Mouse (Mus musculus) CH12.LX (cell line): Measurements from ENCODE around the gene Chmp4b. TPM values are rescaled to one million over a fixed set of nuclear protein-coding genes. Genes with fewer than 3 reads are reported as not detected.

Source experiments
- DNase-seq: peaks from one replicate; pipeline ENCODE4 v3.0.0-alpha.2; 2013; ENCODE audit errors: extremely low read depth
- H3K27ac ChIP-seq: 2 replicates; pipeline ENCODE4 v1.5.1; 2012; ENCODE audit warnings: low read depth, mild to moderate bottlenecking, control low read depth, moderate library complexity; ENCODE audit not compliant: insufficient read depth
- H3K27me3 ChIP-seq: replicated peaks from 2 replicates; pipeline ENCODE3; 2012; ENCODE audit warnings: inconsistent platforms
- H3K36me3 ChIP-seq, 2 experiments: replicated peaks in 1 of 2; 2 replicates each; pipeline versions ENCODE3 to v1.6.1; 2012; ENCODE audit warnings: inconsistent platforms in 1 of 2, low read length in 1 of 2, mild to moderate bottlenecking in 1 of 2, mixed read lengths in 1 of 2, moderate library complexity in 1 of 2; ENCODE audit not compliant: control insufficient read depth in 1 of 2, insufficient read depth in 1 of 2
- H3K4me1 ChIP-seq, 2 experiments: 2 replicates each; pipeline ENCODE4 v1.6.1; 2012; ENCODE audit warnings: inconsistent platforms in 1 of 2, moderate library complexity in 1 of 2; ENCODE audit not compliant: insufficient read depth in 2 of 2, control insufficient read depth in 1 of 2
- H3K4me2 ChIP-seq: 2 replicates; pipeline ENCODE4 v1.6.1; 2012; ENCODE audit warnings: low read depth, mild to moderate bottlenecking, control low read depth; ENCODE audit not compliant: poor library complexity, insufficient read depth, severe bottlenecking
- H3K4me3 ChIP-seq, 3 experiments: fragments of 150-350 bp in 1 of 3; sonication (generic) in 1 of 3; replicated peaks in 1 of 3; 2 replicates each; pipeline versions ENCODE3 to v1.5.1; 2011 to 2012; ENCODE audit warnings: low read depth in 2 of 3, low read length in 2 of 3, mild to moderate bottlenecking in 2 of 3, moderate library complexity in 2 of 3, control low read depth in 1 of 3, improper control_type of control experiment in 1 of 3, inconsistent platforms in 1 of 3, mixed read lengths in 1 of 3; ENCODE audit not compliant: poor library complexity in 1 of 3
- H3K79me2 ChIP-seq: replicated peaks from 2 replicates; pipeline ENCODE4 v1.6.1; 2012; ENCODE audit warnings: mild to moderate bottlenecking, moderate library complexity; ENCODE audit not compliant: control insufficient read depth, poor library complexity, insufficient read depth, severe bottlenecking; ENCODE audit errors: extremely low read depth
- H3K9ac ChIP-seq: 2 replicates; pipeline ENCODE4 v1.6.1; 2012; ENCODE audit warnings: low read depth, mild to moderate bottlenecking, control low read depth, moderate library complexity; ENCODE audit not compliant: insufficient read depth
- H3K9me3 ChIP-seq: replicated peaks from 2 replicates; pipeline ENCODE3; 2012; ENCODE audit warnings: low read length, inconsistent platforms, mixed read lengths
- BHLHE40 ChIP-seq: IDR thresholded peaks from 2 replicates; pipeline ENCODE4 v1.6.1; 2011; ENCODE audit warnings: mild to moderate bottlenecking, low read depth, low read length, improper control_type of control experiment
- CHD1 ChIP-seq: IDR thresholded peaks from 2 replicates; pipeline ENCODE4 v1.6.1; 2012; ENCODE audit warnings: low read depth, low read length, improper control_type of control experiment, inconsistent platforms
- CHD2 ChIP-seq: IDR thresholded peaks from 2 replicates; pipeline ENCODE4 v1.6.1; 2011; ENCODE audit warnings: low read length, improper control_type of control experiment
- E2F4 ChIP-seq: IDR thresholded peaks from 2 replicates; pipeline ENCODE4 v1.6.1; 2011; ENCODE audit warnings: low read depth, low read length, improper control_type of control experiment; ENCODE audit not compliant: insufficient replicate concordance
- ELF1 ChIP-seq: IDR thresholded peaks from 2 replicates; pipeline ENCODE4 v1.6.1; 2014; ENCODE audit warnings: low read depth, mild to moderate bottlenecking, inconsistent platforms, low read length, improper control_type of control experiment
- GABPA ChIP-seq: IDR thresholded peaks from 2 replicates; pipeline ENCODE4 v1.6.1; 2012; ENCODE audit warnings: low read depth, low read length, improper control_type of control experiment, inconsistent platforms; ENCODE audit not compliant: insufficient replicate concordance
- HCFC1 ChIP-seq: IDR thresholded peaks from 2 replicates; pipeline ENCODE4 v1.6.1; 2012; ENCODE audit warnings: low read depth, mild to moderate bottlenecking, inconsistent platforms, low read length, improper control_type of control experiment
- IRF4 ChIP-seq: IDR thresholded peaks from 2 replicates; pipeline ENCODE4 v1.6.1; 2014; ENCODE audit warnings: low read depth, mild to moderate bottlenecking, inconsistent platforms, low read length, improper control_type of control experiment
- JUN ChIP-seq: IDR thresholded peaks from 2 replicates; pipeline ENCODE4 v1.6.1; 2011; ENCODE audit warnings: low read depth, mild to moderate bottlenecking, low read length, improper control_type of control experiment, moderate library complexity; ENCODE audit not compliant: insufficient read depth
- KAT2A ChIP-seq: IDR thresholded peaks from 2 replicates; pipeline ENCODE4 v1.6.1; 2012; ENCODE audit warnings: low read length, improper control_type of control experiment, inconsistent platforms; ENCODE audit not compliant: insufficient replicate concordance
- MAFK ChIP-seq: IDR thresholded peaks from 2 replicates; pipeline ENCODE4 v1.6.1; 2011; ENCODE audit warnings: low read length, improper control_type of control experiment; ENCODE audit not compliant: insufficient replicate concordance
- MXI1 ChIP-seq: IDR thresholded peaks from 2 replicates; pipeline ENCODE4 v1.6.1; 2011; ENCODE audit warnings: mild to moderate bottlenecking, low read depth, low read length, improper control_type of control experiment
- MYC ChIP-seq: IDR thresholded peaks from 2 replicates; pipeline ENCODE4 v1.6.1; 2011; ENCODE audit warnings: low read depth, mild to moderate bottlenecking, improper control_type of control experiment, low read length
- NELFE ChIP-seq: IDR thresholded peaks from 2 replicates; pipeline ENCODE4 v1.6.1; 2011; ENCODE audit warnings: low read depth, low read length, improper control_type of control experiment
- RAD21 ChIP-seq: IDR thresholded peaks from 2 replicates; pipeline ENCODE4 v1.6.1; 2011; ENCODE audit warnings: low read depth, mild to moderate bottlenecking, low read length, improper control_type of control experiment, moderate library complexity
- RCOR1 ChIP-seq: conservative IDR thresholded peaks from 2 replicates; pipeline ENCODE4 v1.6.1; 2012; ENCODE audit warnings: low read depth, mild to moderate bottlenecking, inconsistent platforms, low read length, improper control_type of control experiment
- SIN3A ChIP-seq: IDR thresholded peaks from 2 replicates; pipeline ENCODE4 v1.6.1; 2012; ENCODE audit warnings: low read length, improper control_type of control experiment, inconsistent platforms
- TCF12 ChIP-seq: IDR thresholded peaks from 2 replicates; pipeline ENCODE4 v1.6.1; 2014; ENCODE audit warnings: low read depth, mild to moderate bottlenecking, inconsistent platforms, low read length, improper control_type of control experiment
- USF1 ChIP-seq: IDR thresholded peaks from 2 replicates; pipeline ENCODE4 v1.6.1; 2014; ENCODE audit warnings: low read depth, mild to moderate bottlenecking, inconsistent platforms, low read length, improper control_type of control experiment
- ZC3H11A ChIP-seq: IDR thresholded peaks from 2 replicates; pipeline ENCODE4 v1.6.1; 2012; ENCODE audit warnings: low read depth, mild to moderate bottlenecking, inconsistent platforms, low read length, improper control_type of control experiment
- ZMIZ1 ChIP-seq: IDR thresholded peaks from 2 replicates; pipeline ENCODE4 v1.6.1; 2012; ENCODE audit warnings: low read depth, mild to moderate bottlenecking, inconsistent platforms, low read length, improper control_type of control experiment
- ZNF384 ChIP-seq: IDR thresholded peaks from 2 replicates; pipeline ENCODE4 v1.6.1; 2012; ENCODE audit warnings: low read depth, low read length, improper control_type of control experiment, inconsistent platforms
- dilution Hi-C: fragments of 300-500 bp; cut with MboI; formaldehyde crosslinking; loops from 2 replicates; pipeline ENCODE4 v1.14.3; 2020; ENCODE audit warnings: low sequenced_read_pairs; ENCODE audit not compliant: extremely low pct_unique_long_range_greater_than_20kb, extremely low pct_ligation_motif_present
- in situ Hi-C: fragments of 300-500 bp; cut with MboI; formaldehyde crosslinking; loops from 3 replicates; pipeline ENCODE4 v1.14.3; 2019; ENCODE audit warnings: low sequenced_read_pairs, low pct_ligation_motif_present, low pct_unique_long_range_greater_than_20kb, mixed read lengths
- polyA plus RNA-seq: library from polyadenylated mRNA; unstranded; fragments of >175 nt; gene quantifications from 2 replicates; pipeline ENCODE4 v1.2.1, GENCODE M21; 2012; ENCODE audit warnings: low read depth; ENCODE audit not compliant: insufficient read length
- total RNA-seq, 2 experiments: library from RNA; depleted of rRNA; stranded (reverse); fragments of 300-350 nt in 1 of 2; fragments of >200 nt in 1 of 2; gene quantifications; 2 replicates each; pipeline ENCODE4 v1.2.3; 2012 to 2014

Gene Chmp4b
- total and polyA plus RNA-seq, 3 experiments = 105 to 152 (median 113) TPM

DNA sequence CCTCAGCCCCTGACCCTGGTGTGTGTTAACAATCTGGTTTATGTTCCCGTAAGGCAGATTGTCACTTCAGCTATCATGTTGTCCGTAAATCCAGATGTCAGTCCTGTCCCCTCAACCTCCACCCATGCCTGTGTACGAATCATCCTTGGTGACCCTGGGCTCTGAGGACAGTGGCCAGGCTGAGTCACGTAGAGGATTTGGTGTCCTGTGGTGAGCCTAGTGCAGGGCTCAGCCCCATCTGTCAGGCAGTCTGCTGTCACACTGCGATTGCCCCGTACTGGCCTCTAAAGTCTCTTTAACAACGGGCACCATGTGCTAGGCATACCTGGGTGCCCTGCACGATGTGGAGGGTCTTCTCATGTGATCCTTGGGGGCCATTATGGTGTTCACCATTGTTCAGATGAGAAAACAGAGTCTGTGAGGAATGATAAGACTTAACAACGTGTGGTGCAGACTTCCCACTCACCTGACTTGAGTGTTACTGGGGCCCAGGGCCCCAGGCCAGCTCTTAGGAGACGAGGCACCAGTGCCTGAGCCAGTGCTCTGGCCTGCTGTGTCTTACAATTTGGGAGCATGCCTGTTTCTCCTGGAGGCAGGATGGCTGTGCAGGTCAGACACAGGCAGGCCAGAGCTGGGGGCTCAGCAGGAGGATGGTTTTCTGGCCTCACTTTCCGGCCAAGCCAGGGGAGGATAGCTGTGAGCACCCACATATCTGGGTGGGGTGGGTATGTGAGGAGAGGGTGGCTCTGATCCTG lies 55.2 kb downstream of the Chmp4b start:
- H3K4me3 ChIP-seq = no peak overlapping the region
- no peaks in the 10 kb centered on the region for H3K79me2 ChIP-seq
- H3K27me3 ChIP-seq = peaks cover 1% of the 10 kb centered on the region
- DNase-seq = no peak
- no peaks in the 10 kb centered on the region for H3K9me3 ChIP-seq
- in situ Hi-C loops (loop anchor here (5.0 kb wide), 1 partner anchor 151 kb away; no protein-coding TSS in a partner anchor), dilution Hi-C loops (no loop called here)
- H3K36me3 ChIP-seq = no peaks in the 10 kb centered on the region
- H3K4me1 ChIP-seq = peaks cover 5% of the 10 kb centered on the region in 2 experiments; a peak in 2 of 4 replicates
- no peak overlapping the region for H3K27ac ChIP-seq
- no peak overlapping the region for H3K4me2 ChIP-seq
- H3K9ac ChIP-seq = no peak overlapping the region
- TF ChIP-seq IRF4 = no peak
- no peak for TF ChIP-seq HCFC1
- no peak for TF ChIP-seq GABPA
- TF ChIP-seq, all 38 proteins: peak for 0

DNA sequence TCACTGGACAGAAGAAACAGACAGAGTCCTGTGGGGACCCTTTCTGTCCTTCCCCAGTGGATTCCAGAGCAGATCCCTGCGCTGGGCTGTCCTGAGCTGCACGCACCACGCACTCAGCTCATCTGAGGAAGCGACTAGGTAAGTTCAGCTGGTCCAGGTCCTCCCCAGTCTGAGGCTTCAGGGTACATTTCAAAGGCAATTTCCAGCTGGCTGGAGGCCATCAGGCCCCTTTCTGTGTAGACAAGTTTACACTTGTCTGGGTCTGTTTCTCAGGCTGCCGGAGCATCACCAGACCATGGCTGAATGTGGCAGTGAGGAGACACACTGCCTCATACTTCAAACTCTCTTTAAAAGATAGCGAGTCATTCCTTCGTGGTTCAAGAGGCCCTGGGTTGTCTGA lies 55.8 kb downstream of the Chmp4b start:
- Histone ChIP-seq H3K9me3 (no peaks in the 10 kb centered on the region), H3K79me2 (no peaks in the 10 kb centered on the region), H3K9ac (no peak overlapping the region), H3K4me3 (no peak overlapping the region), H3K4me2 (no peak overlapping the region), H3K27me3 (peaks cover 1% of the 10 kb centered on the region), H3K4me1 (peaks cover 7 to 9% of the 10 kb centered on the region in 2 experiments), H3K36me3 (no peaks in the 10 kb centered on the region), H3K27ac (no peak overlapping the region)
- dilution Hi-C loops = no loop called here
- in situ Hi-C loops = loop anchor here (5.0 kb wide), 1 partner anchor 150 kb away; no protein-coding TSS in a partner anchor
- no peak for DNase-seq
- TF ChIP-seq JUN (no peak), RCOR1 (no peak), BHLHE40 (no peak)

DNA sequence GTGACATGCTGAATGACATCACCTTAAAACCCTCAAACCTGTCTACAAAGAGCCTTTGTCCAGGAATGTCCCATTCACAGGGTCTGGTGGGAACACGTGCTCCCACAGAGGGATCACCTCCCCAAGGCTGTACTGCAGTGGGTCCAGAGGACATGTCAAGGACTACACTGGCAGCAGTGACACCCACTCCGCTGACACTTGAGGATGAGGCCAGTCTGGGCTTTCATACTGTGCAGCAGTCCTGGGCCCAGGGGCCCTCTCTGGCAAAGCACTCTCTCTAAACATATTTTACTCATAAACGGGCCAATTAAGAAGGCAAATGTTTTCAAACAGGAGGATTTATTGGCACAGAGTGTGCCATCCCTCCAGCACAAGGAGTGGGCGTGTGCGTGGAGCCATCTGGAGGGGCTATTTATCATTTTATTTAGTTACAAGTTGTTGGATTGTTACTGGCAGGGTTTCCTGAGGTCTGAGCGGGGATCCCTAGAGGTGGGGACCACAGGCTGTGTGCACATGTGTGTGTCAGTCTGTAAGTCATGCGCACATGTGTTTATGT lies 56.4 kb downstream of the Chmp4b start:
- in situ Hi-C loops = loop anchor here (5.0 kb wide), 1 partner anchor 149 kb away; no protein-coding TSS in a partner anchor
- peaks cover 1% of the 10 kb centered on the region for H3K27me3 ChIP-seq

More for the DNA sequence above, 56.4 kb downstream of the Chmp4b start:
- Histone ChIP-seq H3K36me3 (no peaks in the 10 kb centered on the region), H3K4me3 (no peak overlapping the region), H3K9ac (no peak overlapping the region), H3K9me3 (no peaks in the 10 kb centered on the region), H3K79me2 (no peaks in the 10 kb centered on the region), H3K4me2 (no peak overlapping the region), H3K4me1 (peaks cover 8 to 11% of the 10 kb centered on the region in 2 experiments), H3K27ac (no peak overlapping the region)
- no peak for DNase-seq
- TF ChIP-seq CHD2 = no peak
- no peak for TF ChIP-seq CHD1
- TF ChIP-seq MYC = no peak
- no peak for TF ChIP-seq ELF1
- no peak for TF ChIP-seq E2F4
- no peak for TF ChIP-seq ZC3H11A
- no peak for TF ChIP-seq KAT2A
- no peak for TF ChIP-seq NELFE
- TF ChIP-seq RCOR1 = no peak
- no peak for TF ChIP-seq MAFK
- no peak for TF ChIP-seq USF1
- no peak for TF ChIP-seq MXI1
- TF ChIP-seq TCF12 = no peak
- TF ChIP-seq JUN = no peak
- TF ChIP-seq IRF4 = no peak
- TF ChIP-seq SIN3A = no peak
- no peak for TF ChIP-seq ZMIZ1
- no peak for TF ChIP-seq RAD21
- TF ChIP-seq ZNF384 = no peak
- dilution Hi-C loops = no loop called here
